Mouse (Mus musculus) G1E (cell line): ENCODE data around the gene Arfgap3.

Experiments used
- CTCF ChIP-seq: IDR thresholded peaks from 2 replicates; pipeline ENCODE4 v1.5.1; 2012; ENCODE audit warnings: low read depth, low read length, inconsistent platforms, mixed read lengths
- GATA1 ChIP-seq: IDR thresholded peaks from 2 replicates; pipeline ENCODE4 v1.6.1; 2012; ENCODE audit warnings: borderline replicate concordance, low read length, inconsistent platforms, mixed read lengths

GRCm38 (mm10) chr15:83351546-83351945, 1.5 kb upstream of the Arfgap3 start:
- no peak for TF ChIP-seq CTCF
- no peak for TF ChIP-seq GATA1
